Mouse (Mus musculus) ES-E14 (cell line): ENCODE measurements at regions not wholly inside any gene's neighbourhood (a gene's known extent, or its start where the extent isn't known, plus 50 kb on each side); places are given as distances from the start of the nearest gene placed in this dataset.

Experiments
- DNase-seq: peaks from one replicate; pipeline ENCODE4 v3.0.0-alpha.2; 2013; ENCODE audit warnings: low read depth, low spot score
- H3K27ac ChIP-seq: 2 replicates; pipeline ENCODE4 v1.5.1; 2012; ENCODE audit warnings: low read depth, mild to moderate bottlenecking, low read length, moderate library complexity, mixed read lengths; ENCODE audit not compliant: poor library complexity, insufficient read depth, severe bottlenecking
- H3K36me3 ChIP-seq: 2 replicates; pipeline ENCODE4 v1.6.1; 2012; ENCODE audit warnings: mild to moderate bottlenecking, low read length, moderate library complexity, mixed read lengths; ENCODE audit not compliant: control insufficient read depth, poor library complexity, insufficient read depth, severe bottlenecking
- H3K4me1 ChIP-seq, 2 experiments: fragments of 150-350 bp in 1 of 2; sonication (generic) in 1 of 2; 2 replicates each; pipeline ENCODE4 v1.6.1; 2012; ENCODE audit warnings: low read length in 2 of 2, mild to moderate bottlenecking in 1 of 2, mixed read lengths in 1 of 2; ENCODE audit not compliant: control insufficient read depth in 2 of 2, insufficient read depth in 2 of 2, poor library complexity in 1 of 2
- H3K4me3 ChIP-seq, 2 experiments: fragments of 150-350 bp in 1 of 2; sonication (generic) in 1 of 2; 2 replicates each; pipeline ENCODE4 v1.5.1; 2012; ENCODE audit warnings: low read length in 2 of 2, low read depth in 1 of 2, mild to moderate bottlenecking in 1 of 2, mixed read lengths in 1 of 2; ENCODE audit not compliant: insufficient read depth in 1 of 2, poor library complexity in 1 of 2, severe bottlenecking in 1 of 2
- H3K9ac ChIP-seq: 2 replicates; pipeline ENCODE4 v1.6.1; 2012; ENCODE audit warnings: low read depth, mild to moderate bottlenecking, low read length, mixed read lengths; ENCODE audit not compliant: poor library complexity, insufficient read depth, severe bottlenecking
- H3K9me3 ChIP-seq: fragments of 150-350 bp; sonication (generic); 2 replicates; pipeline ENCODE4 v1.6.1; 2012; ENCODE audit warnings: low read depth, mild to moderate bottlenecking, low read length; ENCODE audit not compliant: control insufficient read depth, insufficient read depth
- CHD2 ChIP-seq: IDR thresholded peaks from 2 replicates; pipeline ENCODE4 v1.6.1; 2014; ENCODE audit warnings: mild to moderate bottlenecking, low read depth, low read length, inconsistent platforms
- HCFC1 ChIP-seq: IDR thresholded peaks from 2 replicates; pipeline ENCODE4 v1.6.1; 2012; ENCODE audit warnings: low read length, inconsistent platforms, borderline replicate concordance; ENCODE audit not compliant: insufficient read depth
- MAFK ChIP-seq: IDR thresholded peaks from 2 replicates; pipeline ENCODE4 v1.6.1; 2014; ENCODE audit warnings: mild to moderate bottlenecking, low read depth, low read length, inconsistent platforms; ENCODE audit not compliant: insufficient read depth
- ZC3H11A ChIP-seq: IDR thresholded peaks from 2 replicates; pipeline ENCODE4 v1.6.1; 2012; ENCODE audit warnings: low read depth, mild to moderate bottlenecking, inconsistent platforms, low read length, borderline replicate concordance
- ZNF384 ChIP-seq: IDR thresholded peaks from 2 replicates; pipeline ENCODE4 v1.6.1; 2012; ENCODE audit warnings: low read depth, low read length, inconsistent platforms
- in situ Hi-C, 2 experiments: fragments of 600-800 bp; cut with MboI; formaldehyde crosslinking; loops; one replicate each; pipeline ENCODE4 v1.15.1; 2025; ENCODE audit warnings: low sequenced_read_pairs in 2 of 2, inconsistent platforms in 1 of 2; ENCODE audit not compliant: unreplicated experiment in 2 of 2

DNA sequence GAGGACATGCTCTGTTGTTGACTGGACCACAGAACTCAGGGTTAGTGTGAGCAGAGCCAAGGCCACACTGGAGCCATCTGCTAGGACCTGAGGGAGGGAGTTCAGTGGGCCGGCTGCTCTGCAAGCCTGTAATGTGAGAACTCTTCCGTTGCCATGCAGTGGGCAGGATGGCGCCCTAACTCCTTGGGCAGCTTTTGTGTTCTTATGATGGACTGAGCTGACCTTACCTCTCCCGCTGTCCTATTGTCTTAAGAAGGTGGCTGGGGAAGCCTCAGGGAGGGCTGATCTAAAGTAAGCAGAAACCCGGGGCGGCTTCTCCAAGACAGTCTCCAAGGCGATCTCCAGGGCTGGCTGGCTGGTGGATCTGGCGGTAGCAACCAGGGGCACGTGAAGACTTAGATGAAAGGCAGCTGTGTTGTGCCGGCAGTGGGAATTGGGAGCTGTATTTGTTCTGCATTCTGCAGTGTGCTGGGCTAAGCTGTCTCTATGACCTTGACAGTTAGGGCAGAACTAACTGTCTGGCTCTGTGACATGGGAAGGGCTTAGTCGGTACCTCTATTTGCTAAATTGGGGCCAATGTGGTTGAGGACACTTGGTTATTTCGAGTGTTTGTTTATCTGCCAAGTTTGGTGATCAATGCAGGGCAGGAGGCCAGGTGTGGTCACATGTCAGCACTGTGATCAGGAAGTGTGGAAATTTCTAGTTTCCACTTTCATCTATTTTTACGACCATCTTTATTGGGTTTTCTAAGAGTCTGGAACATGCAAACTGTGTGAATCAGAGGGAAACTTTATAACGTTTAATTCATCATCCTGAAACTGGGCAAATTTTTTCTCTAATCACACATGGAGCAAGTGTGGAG, 843.1 kb upstream of the Car8 start:
- DNase-seq = no peak
- TF ChIP-seq ZNF384 = no peak
- TF ChIP-seq CHD2 = no peak
- TF ChIP-seq MAFK = no peak
- no peak for TF ChIP-seq ZC3H11A
- TF ChIP-seq HCFC1 = no peak
- no peak overlapping the region for H3K27ac ChIP-seq
- in situ Hi-C loops = no loop called here
- H3K9me3 ChIP-seq = no peaks in the 10 kb centered on the region
- no peaks in the 10 kb centered on the region for H3K36me3 ChIP-seq
- H3K9ac ChIP-seq = no peak overlapping the region
- H3K4me3 ChIP-seq = no peak overlapping the region
- no peaks in the 10 kb centered on the region for H3K4me1 ChIP-seq

DNA sequence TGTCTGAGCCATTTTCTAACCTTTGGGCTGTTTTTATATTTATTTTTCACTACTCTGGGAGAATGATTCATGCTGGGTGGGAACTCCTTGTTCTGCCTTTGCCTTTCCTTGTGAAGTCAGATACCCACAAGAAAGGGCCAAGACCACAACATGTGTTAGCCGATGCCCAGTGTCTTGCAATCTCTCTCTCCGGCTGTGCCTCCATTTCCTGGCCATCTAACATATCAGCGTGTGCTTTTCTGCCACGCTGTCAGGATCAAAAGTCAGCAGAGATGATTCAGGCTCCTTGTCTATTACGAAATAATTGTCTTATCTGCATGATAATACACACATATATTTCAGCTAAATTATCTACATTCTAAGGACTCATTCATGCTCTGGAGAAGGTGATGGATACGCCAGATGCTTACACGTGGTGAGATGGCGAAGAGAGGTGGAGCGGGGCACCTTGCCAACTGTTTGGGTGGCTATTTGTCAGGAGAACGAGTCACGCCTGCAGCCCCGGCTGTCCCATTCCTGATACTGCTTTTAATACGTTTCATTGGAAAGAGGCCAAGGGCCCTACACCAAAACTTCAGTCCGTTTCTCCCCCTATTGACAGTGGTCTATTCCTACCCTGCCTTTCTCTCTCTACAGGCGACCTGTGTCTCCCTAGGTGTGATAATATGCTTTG, 842.1 kb upstream of the Car8 start:
- Histone ChIP-seq H3K36me3 (no peaks in the 10 kb centered on the region), H3K9me3 (no peaks in the 10 kb centered on the region), H3K4me1 (no peaks in the 10 kb centered on the region), H3K9ac (no peak overlapping the region), H3K27ac (no peak overlapping the region), H3K4me3 (no peak overlapping the region)
- TF ChIP-seq ZNF384 (no peak), CHD2 (no peak), MAFK (no peak), ZC3H11A (no peak), HCFC1 (no peak)
- no peak for DNase-seq
- in situ Hi-C loops = no loop called here

GRCm38 (mm10) chr4:9079828-9080245, 841.0 kb upstream of the Car8 start:
- Histone ChIP-seq H3K9me3 (no peaks in the 10 kb centered on the region), H3K9ac (no peak overlapping the region), H3K4me3 (no peak overlapping the region), H3K4me1 (no peaks in the 10 kb centered on the region), H3K36me3 (no peaks in the 10 kb centered on the region), H3K27ac (no peak overlapping the region)
- TF ChIP-seq MAFK = no peak
- in situ Hi-C loops = no loop called here
- DNase-seq = no peak

DNA sequence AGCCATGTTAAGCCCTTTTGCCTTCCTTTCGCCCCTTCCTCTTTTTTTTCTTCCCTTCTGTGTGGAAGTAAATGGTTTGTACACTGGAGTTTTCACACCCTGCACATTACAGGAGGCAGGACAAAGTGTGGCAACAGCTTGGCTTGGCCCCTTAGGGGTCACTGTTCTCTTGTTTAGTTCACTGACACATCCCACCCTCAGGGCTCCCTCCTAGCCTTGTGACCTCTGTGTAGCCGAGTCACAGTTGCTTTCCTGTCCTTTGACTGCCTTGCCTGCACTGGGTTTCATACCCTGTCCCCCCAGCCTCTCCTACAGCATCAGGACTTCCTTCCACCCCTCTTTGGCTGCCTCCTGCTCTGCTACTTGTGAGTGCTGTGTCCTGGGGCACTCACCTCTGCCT, 835.6 kb upstream of the Car8 start:
- Histone ChIP-seq H3K9me3 (no peaks in the 10 kb centered on the region), H3K4me1 (no peaks in the 10 kb centered on the region), H3K36me3 (no peaks in the 10 kb centered on the region), H3K4me3 (no peak overlapping the region), H3K27ac (peak overlapping the region; percentile 7; the same call in 1 of the 2 replicates), H3K9ac (no peak overlapping the region)
- in situ Hi-C loops = no loop called here
- DNase-seq = no peak
- no peak for TF ChIP-seq ZC3H11A
- TF ChIP-seq CHD2 = no peak
- TF ChIP-seq MAFK = no peak
- TF ChIP-seq HCFC1 = no peak
- no peak for TF ChIP-seq ZNF384
